ENCODE assay signal across 11 mouse cellular contexts in genomic region chr11:77106961-77107360, GRCm38 (mm10).
"Had no signal": no experiment of that assay in that cellular context is flagged by ENCODE, and none has a peak within 500 bp of the region (broad histone marks: within the 10 kb centered on the region; RNA-seq: fewer than 3 reads in every experiment).

No protein-coding gene starts in this region.

- DNase-seq: liver, postnatal 0 days; lung, adult 2 months; lung, postnatal 14 days; lung, postnatal 4 days; midbrain, embryonic 14.5 days; right cerebral cortex, postnatal 25 days; right cerebral cortex, postnatal 4 days; spleen, adult 18-20 months; thymus, adult 2 months; thymus, postnatal 25 days; thymus, postnatal 4 days had no signal
